Mouse (Mus musculus) bone marrow macrophage, adult 2 months (primary cell): ENCODE results near the gene Atf1. TPM values are rescaled to one million over a fixed set of nuclear protein-coding genes. Genes with fewer than 3 reads are reported as not detected.
A peak's percentile ranks its signal among the peaks of the same experiment; 100 is the strongest.
"Not testable (repeated sequence)": the region's sequence is repeated elsewhere in the genome, so short reads cannot be mapped to it uniquely, and the experiment has no call there.

Experiments used
- H3K27ac ChIP-seq: 2 replicates; pipeline ENCODE4 v1.5.1; 2012; ENCODE audit warnings: low read depth, low read length; ENCODE audit not compliant: insufficient read depth
- H3K4me1 ChIP-seq: 2 replicates; pipeline ENCODE4 v1.6.1; 2012; ENCODE audit warnings: low read length; ENCODE audit not compliant: control insufficient read depth, insufficient read depth
- H3K4me3 ChIP-seq: 2 replicates; pipeline ENCODE4 v1.5.1; 2012; ENCODE audit warnings: mild to moderate bottlenecking, low read length, moderate library complexity; ENCODE audit not compliant: insufficient read depth
- CTCF ChIP-seq: IDR thresholded peaks from 2 replicates; pipeline ENCODE4 v1.5.1; 2012; ENCODE audit warnings: low read depth, mild to moderate bottlenecking, low read length, moderate library complexity
- POLR2A ChIP-seq: IDR thresholded peaks from 2 replicates; pipeline ENCODE4 v1.6.1; 2012; ENCODE audit warnings: mild to moderate bottlenecking, low read depth, low read length, borderline replicate concordance
- polyA plus RNA-seq: library from polyadenylated mRNA; stranded (reverse); fragments of >200 nt; gene quantifications from 2 replicates; pipeline ENCODE4 v1.2.4, GENCODE M21; 2012; ENCODE audit not compliant: missing spikeins, insufficient read depth, insufficient read length

Atf1 gene
- polyA plus RNA-seq, 1 experiment, result 54.6 TPM

GRCm38 (mm10) chr15:100297856-100298255, 70.2 kb downstream of the Atf1 start:
- no peak overlapping the region for H3K4me3 ChIP-seq
- TF ChIP-seq POLR2A, result no peak
- no peak for TF ChIP-seq CTCF
- H3K27ac ChIP-seq, result no peak overlapping the region
- H3K4me1 ChIP-seq, result peaks cover 6% of the 10 kb centered on the region

GRCm38 (mm10) chr15:100300499-100300898, 72.9 kb downstream of the Atf1 start:
- TF ChIP-seq CTCF (no peak), POLR2A (no peak)
- Histone ChIP-seq H3K4me3 (no peak overlapping the region), H3K27ac (no peak overlapping the region), H3K4me1 (peaks cover 7% of the 10 kb centered on the region)

DNA sequence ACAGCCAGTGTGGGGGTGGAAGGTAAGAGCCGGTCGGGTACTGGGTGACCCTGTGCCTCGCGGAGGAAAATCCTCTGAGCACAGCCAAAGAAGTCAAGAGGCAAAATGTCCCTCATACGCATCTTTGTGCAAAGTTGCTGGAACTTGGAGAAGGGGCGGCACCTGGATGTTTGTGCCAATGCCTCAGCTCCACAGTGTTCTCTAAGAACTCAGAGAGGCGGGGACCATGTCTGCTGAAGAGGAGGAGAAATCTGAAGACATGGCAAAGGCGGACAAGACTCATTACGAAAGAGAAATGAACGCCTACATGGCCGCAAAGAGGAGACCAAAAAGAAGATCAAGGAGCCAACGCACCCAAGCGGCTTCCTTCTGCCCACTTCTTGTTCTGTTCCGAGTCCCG, 73.9 kb downstream of the Atf1 start:
- no peak for TF ChIP-seq POLR2A
- no peak for TF ChIP-seq CTCF
- Histone ChIP-seq H3K27ac (no peak overlapping the region), H3K4me1 (peaks cover 11% of the 10 kb centered on the region), H3K4me3 (no peak overlapping the region)

DNA sequence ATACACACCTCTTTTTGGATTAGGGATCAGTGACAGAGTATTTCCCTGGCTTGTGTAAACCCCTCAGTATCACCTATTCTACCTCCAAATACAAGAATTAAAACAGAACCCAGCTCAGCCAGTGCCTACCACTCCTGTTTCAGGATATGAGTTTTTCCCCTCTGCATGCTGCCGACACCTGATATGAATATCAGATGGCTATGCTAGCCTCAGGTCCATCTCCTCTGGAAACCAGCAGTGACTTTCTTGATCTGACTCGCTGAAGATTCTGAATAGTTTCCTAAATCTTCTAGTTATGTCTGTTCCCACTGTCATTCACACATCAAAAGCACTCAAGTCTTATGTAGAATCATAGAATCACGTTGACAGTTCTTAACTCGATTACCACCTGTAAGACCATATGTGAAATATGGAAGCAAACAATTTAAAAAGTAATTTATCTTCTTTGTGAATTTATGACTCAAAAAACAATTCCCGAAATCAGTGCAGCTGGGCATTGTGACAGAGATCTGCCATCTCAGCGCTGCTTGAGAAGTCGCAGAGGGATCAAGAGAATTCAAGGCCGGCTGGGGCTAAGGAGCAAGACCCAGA, 75.9 kb downstream of the Atf1 start:
- peaks cover 11% of the 10 kb centered on the region for H3K4me1 ChIP-seq
- H3K4me3 ChIP-seq, result peak overlapping the region; percentile 65
- no peak for TF ChIP-seq CTCF
- TF ChIP-seq POLR2A, result no peak
- peak overlapping the region; percentile 82 for H3K27ac ChIP-seq

DNA sequence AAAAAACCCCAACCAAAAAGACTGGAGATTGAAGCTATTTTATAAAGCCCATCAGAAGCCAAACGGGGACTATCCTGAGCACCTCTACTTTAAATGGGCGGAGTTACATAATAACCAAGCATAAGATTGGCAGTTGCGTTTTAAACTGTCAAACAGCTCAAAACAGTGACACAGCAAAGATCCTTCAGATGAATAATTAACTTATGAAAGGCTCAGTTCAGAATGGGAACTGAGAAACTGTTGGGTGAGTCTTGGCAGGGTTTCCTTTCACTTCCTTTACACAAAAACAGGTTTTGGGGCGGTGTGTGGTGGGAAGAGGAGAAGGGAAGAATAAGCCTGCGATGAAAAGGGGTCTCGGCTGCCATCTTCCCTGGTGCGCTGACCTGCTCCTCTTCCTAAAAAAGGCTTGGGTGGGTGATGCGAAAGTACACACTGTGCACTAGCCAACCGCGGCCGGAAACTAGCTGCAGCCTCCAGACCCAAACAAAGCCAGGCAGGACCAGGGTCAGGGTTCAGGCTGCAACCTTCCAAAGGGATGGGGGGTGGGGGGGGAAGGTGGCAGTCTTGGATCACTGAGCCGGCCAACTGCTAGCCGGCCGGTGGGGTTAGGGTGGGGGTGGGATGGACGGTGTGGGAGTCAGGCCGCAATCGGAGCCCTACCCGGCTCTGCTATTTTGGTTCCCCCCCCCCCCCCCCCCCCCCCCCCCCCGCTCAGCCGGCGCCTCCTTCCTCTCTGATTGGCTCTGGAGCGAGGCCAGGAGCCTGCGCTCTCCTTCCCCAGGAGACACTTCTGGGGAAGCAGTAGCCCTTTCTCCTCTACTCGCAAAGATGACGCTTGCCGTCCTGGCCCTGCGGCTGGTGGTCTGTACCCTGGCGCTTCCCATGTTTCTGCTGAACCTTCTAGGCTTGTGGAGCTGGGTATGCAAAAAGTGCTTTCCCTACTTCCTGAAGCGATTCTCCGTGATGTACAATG, 76.7 kb downstream of the Atf1 start, which contains the start of gene Mettl7a1:
Gene Mettl7a1, plus strand, starts transcription at position 122 of the 973 bp plus-strand sequence.
- Histone ChIP-seq H3K4me3 (peak within 1 kb of the TSS; percentile 70), H3K27ac (peak within 1 kb of the TSS; percentile 82), H3K4me1 (peaks cover 11% of the 10 kb centered on the region)
- TF ChIP-seq CTCF (no peak), POLR2A (no peak)

DNA sequence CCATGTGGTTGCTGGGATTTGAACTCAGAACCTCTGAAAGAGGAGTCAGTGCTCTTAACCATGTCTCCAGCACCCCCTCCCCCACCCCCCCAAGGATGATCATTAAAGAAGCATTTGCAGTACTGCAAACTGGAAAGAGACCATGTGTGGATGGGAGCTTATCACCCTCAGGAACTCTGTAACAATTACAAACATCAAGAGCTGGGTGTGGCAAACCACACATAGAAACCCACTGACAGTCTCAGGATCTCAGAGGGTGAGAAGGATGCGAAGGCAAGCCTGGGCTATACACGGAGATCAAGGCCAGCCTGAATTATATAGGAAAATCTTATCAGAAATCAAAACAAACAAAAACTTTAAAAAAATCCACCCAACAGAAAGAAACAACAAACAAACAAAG, 78.6 kb downstream of the Atf1 start:
- H3K4me3 ChIP-seq, result no peak overlapping the region
- H3K4me1 ChIP-seq, result peaks cover 4% of the 10 kb centered on the region
- H3K27ac ChIP-seq, result no peak overlapping the region
- TF ChIP-seq CTCF (no peak), POLR2A (no peak)

DNA sequence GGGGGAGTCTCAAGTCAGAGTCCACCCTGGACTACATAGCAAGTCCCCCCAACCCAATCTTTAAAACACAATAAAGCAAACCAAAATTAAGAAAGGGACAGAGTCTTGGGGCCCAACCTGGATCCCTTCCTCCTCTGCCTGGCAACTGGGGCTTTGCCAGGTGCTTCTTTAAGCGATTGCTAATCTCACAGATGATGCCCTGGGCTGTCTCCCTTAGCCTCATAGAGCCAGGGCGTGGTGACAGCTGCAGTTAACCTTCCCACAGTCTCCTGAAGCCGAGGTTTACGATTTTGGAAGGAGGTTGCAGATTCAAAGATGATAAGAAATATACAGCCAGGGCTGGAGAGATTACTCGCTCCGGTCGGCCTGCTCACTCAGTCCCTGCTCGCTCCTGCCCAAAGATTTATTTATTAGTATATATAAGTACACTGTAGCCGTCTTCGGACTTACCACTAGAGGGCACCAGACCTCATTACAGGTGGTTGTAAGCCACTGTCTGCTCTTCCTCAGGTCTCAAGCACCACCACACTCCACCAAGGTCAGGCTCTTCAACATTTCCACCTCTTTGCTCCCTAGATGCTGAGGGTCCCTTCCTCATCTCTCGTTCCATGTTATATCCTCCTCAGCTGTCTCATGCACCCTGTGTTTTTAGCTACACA, 79.9 kb downstream of the Atf1 start:
- not testable (repeated sequence) for H3K27ac ChIP-seq, H3K4me1 ChIP-seq, H3K4me3 ChIP-seq
- TF ChIP-seq CTCF, result peak; percentile 32; the same call in 1 of the 2 replicates

Other genes with a start within 250 kb of the Atf1 start
- 26.2 and 33.0 TPM in 2 replicates for gene Dip2b, start 189.2 kb upstream of the Atf1 start, polyA plus RNA-seq
- gene Tmprss12, start 53.0 kb downstream of the Atf1 start, polyA plus RNA-seq, result not detected in 2 replicates
- 43.3 and 46.4 TPM in 2 replicates for gene Mettl7a1, start 76.3 kb downstream of the Atf1 start, polyA plus RNA-seq
- gene Mettl7a3, start 107.1 kb downstream of the Atf1 start, polyA plus RNA-seq, result not detected in 2 replicates
- gene Methig1, start 125.3 kb downstream of the Atf1 start, polyA plus RNA-seq, result not detected in 2 replicates
- gene Mettl7a2, start 125.4 kb downstream of the Atf1 start, polyA plus RNA-seq, result not detected in 2 replicates
- gene Higd1c, start 136.7 kb downstream of the Atf1 start, polyA plus RNA-seq, result not detected in 2 replicates
- not detected in 2 replicates for gene Gm5475, start 194.3 kb downstream of the Atf1 start, polyA plus RNA-seq
- 64.3 and 68.0 TPM in 2 replicates for gene Slc11a2, start 197.3 kb downstream of the Atf1 start, polyA plus RNA-seq
- gene Letmd1, start 241.2 kb downstream of the Atf1 start, polyA plus RNA-seq, result 41.7 and 45.7 TPM in 2 replicates